Mouse (Mus musculus) CH12.LX (cell line): ENCODE measurements around the gene Lcn12. TPM values are rescaled to one million over a fixed set of nuclear protein-coding genes. Genes with fewer than 3 reads are reported as not detected.

Experiments used
- DNase-seq: peaks from one replicate; pipeline ENCODE4 v3.0.0-alpha.2; 2013; ENCODE audit errors: extremely low read depth
- H3K27ac ChIP-seq: 2 replicates; pipeline ENCODE4 v1.5.1; 2012; ENCODE audit warnings: low read depth, mild to moderate bottlenecking, control low read depth, moderate library complexity; ENCODE audit not compliant: insufficient read depth
- H3K27me3 ChIP-seq: replicated peaks from 2 replicates; pipeline ENCODE3; 2012; ENCODE audit warnings: inconsistent platforms
- H3K36me3 ChIP-seq, 2 experiments: replicated peaks in 1 of 2; 2 replicates each; pipeline versions ENCODE3 to v1.6.1; 2012; ENCODE audit warnings: inconsistent platforms in 1 of 2, low read length in 1 of 2, mild to moderate bottlenecking in 1 of 2, mixed read lengths in 1 of 2, moderate library complexity in 1 of 2; ENCODE audit not compliant: control insufficient read depth in 1 of 2, insufficient read depth in 1 of 2
- H3K4me1 ChIP-seq, 2 experiments: 2 replicates each; pipeline ENCODE4 v1.6.1; 2012; ENCODE audit warnings: inconsistent platforms in 1 of 2, moderate library complexity in 1 of 2; ENCODE audit not compliant: insufficient read depth in 2 of 2, control insufficient read depth in 1 of 2
- H3K4me2 ChIP-seq: 2 replicates; pipeline ENCODE4 v1.6.1; 2012; ENCODE audit warnings: low read depth, mild to moderate bottlenecking, control low read depth; ENCODE audit not compliant: poor library complexity, insufficient read depth, severe bottlenecking
- H3K4me3 ChIP-seq, 3 experiments: fragments of 150-350 bp in 1 of 3; sonication (generic) in 1 of 3; replicated peaks in 1 of 3; 2 replicates each; pipeline versions ENCODE3 to v1.5.1; 2011 to 2012; ENCODE audit warnings: low read depth in 2 of 3, low read length in 2 of 3, mild to moderate bottlenecking in 2 of 3, moderate library complexity in 2 of 3, control low read depth in 1 of 3, improper control_type of control experiment in 1 of 3, inconsistent platforms in 1 of 3, mixed read lengths in 1 of 3; ENCODE audit not compliant: poor library complexity in 1 of 3
- H3K79me2 ChIP-seq: replicated peaks from 2 replicates; pipeline ENCODE4 v1.6.1; 2012; ENCODE audit warnings: mild to moderate bottlenecking, moderate library complexity; ENCODE audit not compliant: control insufficient read depth, poor library complexity, insufficient read depth, severe bottlenecking; ENCODE audit errors: extremely low read depth
- H3K9ac ChIP-seq: 2 replicates; pipeline ENCODE4 v1.6.1; 2012; ENCODE audit warnings: low read depth, mild to moderate bottlenecking, control low read depth, moderate library complexity; ENCODE audit not compliant: insufficient read depth
- H3K9me3 ChIP-seq: replicated peaks from 2 replicates; pipeline ENCODE3; 2012; ENCODE audit warnings: low read length, inconsistent platforms, mixed read lengths
- CHD1 ChIP-seq: IDR thresholded peaks from 2 replicates; pipeline ENCODE4 v1.6.1; 2012; ENCODE audit warnings: low read depth, low read length, improper control_type of control experiment, inconsistent platforms
- CTCF ChIP-seq, 2 experiments: IDR thresholded peaks in 1 of 2; conservative IDR thresholded peaks in 1 of 2; 2 replicates each; pipeline ENCODE4 v1.5.1; 2011 to 2012; ENCODE audit warnings: low read depth in 2 of 2, low read length in 2 of 2, improper control_type of control experiment in 1 of 2, inconsistent platforms in 1 of 2, mild to moderate bottlenecking in 1 of 2, moderate library complexity in 1 of 2
- E2F4 ChIP-seq: IDR thresholded peaks from 2 replicates; pipeline ENCODE4 v1.6.1; 2011; ENCODE audit warnings: low read depth, low read length, improper control_type of control experiment; ENCODE audit not compliant: insufficient replicate concordance
- ELF1 ChIP-seq: IDR thresholded peaks from 2 replicates; pipeline ENCODE4 v1.6.1; 2014; ENCODE audit warnings: low read depth, mild to moderate bottlenecking, inconsistent platforms, low read length, improper control_type of control experiment
- GABPA ChIP-seq: IDR thresholded peaks from 2 replicates; pipeline ENCODE4 v1.6.1; 2012; ENCODE audit warnings: low read depth, low read length, improper control_type of control experiment, inconsistent platforms; ENCODE audit not compliant: insufficient replicate concordance
- JUND ChIP-seq: conservative IDR thresholded peaks from 2 replicates; pipeline ENCODE4 v1.6.1; 2011; ENCODE audit warnings: low read depth, low read length, improper control_type of control experiment
- KAT2A ChIP-seq: IDR thresholded peaks from 2 replicates; pipeline ENCODE4 v1.6.1; 2012; ENCODE audit warnings: low read length, improper control_type of control experiment, inconsistent platforms; ENCODE audit not compliant: insufficient replicate concordance
- MAFK ChIP-seq: IDR thresholded peaks from 2 replicates; pipeline ENCODE4 v1.6.1; 2011; ENCODE audit warnings: low read length, improper control_type of control experiment; ENCODE audit not compliant: insufficient replicate concordance
- MAX ChIP-seq: IDR thresholded peaks from 2 replicates; pipeline ENCODE4 v1.6.1; 2011; ENCODE audit warnings: low read length, improper control_type of control experiment
- NRF1 ChIP-seq: IDR thresholded peaks from 2 replicates; pipeline ENCODE4 v1.6.1; 2014; ENCODE audit warnings: low read depth, mild to moderate bottlenecking, inconsistent platforms, low read length, improper control_type of control experiment, moderate library complexity
- TCF12 ChIP-seq: IDR thresholded peaks from 2 replicates; pipeline ENCODE4 v1.6.1; 2014; ENCODE audit warnings: low read depth, mild to moderate bottlenecking, inconsistent platforms, low read length, improper control_type of control experiment
- USF2 ChIP-seq: conservative IDR thresholded peaks from 2 replicates; pipeline ENCODE4 v1.6.1; 2011; ENCODE audit warnings: low read depth, low read length, improper control_type of control experiment
- dilution Hi-C: fragments of 300-500 bp; cut with MboI; formaldehyde crosslinking; loops from 2 replicates; pipeline ENCODE4 v1.14.3; 2020; ENCODE audit warnings: low sequenced_read_pairs; ENCODE audit not compliant: extremely low pct_unique_long_range_greater_than_20kb, extremely low pct_ligation_motif_present
- in situ Hi-C: fragments of 300-500 bp; cut with MboI; formaldehyde crosslinking; loops from 3 replicates; pipeline ENCODE4 v1.14.3; 2019; ENCODE audit warnings: low sequenced_read_pairs, low pct_ligation_motif_present, low pct_unique_long_range_greater_than_20kb, mixed read lengths
- polyA plus RNA-seq: library from polyadenylated mRNA; unstranded; fragments of >175 nt; gene quantifications from 2 replicates; pipeline ENCODE4 v1.2.1, GENCODE M21; 2012; ENCODE audit warnings: low read depth; ENCODE audit not compliant: insufficient read length
- total RNA-seq, 2 experiments: library from RNA; depleted of rRNA; stranded (reverse); fragments of 300-350 nt in 1 of 2; fragments of >200 nt in 1 of 2; gene quantifications; 2 replicates each; pipeline ENCODE4 v1.2.3; 2012 to 2014

Gene Lcn12
- total and polyA plus RNA-seq, 3 experiments: not detected

DNA sequence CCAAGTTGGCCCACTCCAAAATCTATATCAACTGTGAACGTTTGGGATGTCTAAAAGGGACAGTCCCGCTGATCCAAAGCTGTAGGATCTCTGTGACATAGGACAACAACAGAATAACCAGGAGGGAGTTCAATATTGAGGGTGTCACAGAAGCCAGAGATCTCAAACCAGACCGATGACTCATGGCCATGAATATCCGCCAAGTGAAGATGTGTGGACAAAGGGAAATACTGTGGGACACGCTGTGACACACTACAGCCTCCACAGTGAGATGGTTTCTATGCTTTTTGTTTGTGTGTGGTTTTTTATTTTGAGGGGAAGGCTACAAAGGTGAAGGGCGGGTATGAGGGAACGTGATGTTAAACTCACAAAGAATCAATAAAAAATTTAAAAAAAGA is 5.0 kb downstream of the Lcn12 start:
- no peak overlapping the region for H3K4me2 ChIP-seq
- peaks cover 11% of the 10 kb centered on the region for H3K9me3 ChIP-seq
- H3K4me3 ChIP-seq: no peak overlapping the region
- H3K9ac ChIP-seq: no peak overlapping the region
- no peak for DNase-seq
- no peak for TF ChIP-seq TCF12
- TF ChIP-seq CHD1: no peak
- TF ChIP-seq, all 38 proteins: peak for 0
- Histone ChIP-seq H3K27ac (no peak overlapping the region), H3K36me3 (no peaks in the 10 kb centered on the region), H3K4me1 (peaks cover 4 to 14% of the 10 kb centered on the region in 2 experiments; a peak in 3 of 4 replicates), H3K27me3 (peaks cover 28% of the 10 kb centered on the region), H3K79me2 (no peaks in the 10 kb centered on the region)
- dilution Hi-C loops (no loop called here), in situ Hi-C loops (no loop called here)

DNA sequence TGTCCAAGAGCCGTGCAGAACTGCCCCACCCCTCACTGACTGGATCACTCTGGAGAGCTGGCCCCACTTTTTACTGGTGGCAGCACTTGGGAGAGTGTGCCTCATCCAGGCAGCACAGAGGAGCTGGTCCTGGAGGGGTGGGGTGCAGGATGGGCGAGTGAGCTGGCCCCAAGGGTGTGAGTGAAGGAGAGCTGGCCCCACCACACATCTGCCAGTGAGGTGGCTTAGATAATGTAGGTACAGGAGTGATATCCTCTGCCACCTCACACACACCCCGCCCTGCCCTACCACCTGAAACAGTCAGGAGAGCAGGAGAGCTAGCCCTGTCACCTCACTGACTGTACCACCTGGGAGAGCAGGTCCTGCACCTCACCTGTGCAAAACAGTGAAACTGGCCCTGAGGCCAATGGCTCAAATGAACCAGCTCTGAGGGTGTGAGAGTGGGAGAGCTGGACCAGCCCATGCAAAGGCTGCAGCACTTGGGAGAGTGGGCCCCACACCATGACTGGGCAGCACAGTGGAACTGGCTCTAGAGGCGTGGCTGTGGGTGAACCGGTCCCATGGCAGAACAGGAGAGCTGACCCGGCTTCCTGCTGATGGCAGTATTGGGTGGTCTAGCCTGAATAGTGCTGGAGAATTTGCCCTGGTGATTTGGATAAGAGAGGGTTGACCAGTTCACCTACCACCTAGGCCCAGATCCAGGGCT is 5.6 kb downstream of the Lcn12 start:
- dilution Hi-C loops: no loop called here
- H3K4me2 ChIP-seq: no peak overlapping the region

DNA sequence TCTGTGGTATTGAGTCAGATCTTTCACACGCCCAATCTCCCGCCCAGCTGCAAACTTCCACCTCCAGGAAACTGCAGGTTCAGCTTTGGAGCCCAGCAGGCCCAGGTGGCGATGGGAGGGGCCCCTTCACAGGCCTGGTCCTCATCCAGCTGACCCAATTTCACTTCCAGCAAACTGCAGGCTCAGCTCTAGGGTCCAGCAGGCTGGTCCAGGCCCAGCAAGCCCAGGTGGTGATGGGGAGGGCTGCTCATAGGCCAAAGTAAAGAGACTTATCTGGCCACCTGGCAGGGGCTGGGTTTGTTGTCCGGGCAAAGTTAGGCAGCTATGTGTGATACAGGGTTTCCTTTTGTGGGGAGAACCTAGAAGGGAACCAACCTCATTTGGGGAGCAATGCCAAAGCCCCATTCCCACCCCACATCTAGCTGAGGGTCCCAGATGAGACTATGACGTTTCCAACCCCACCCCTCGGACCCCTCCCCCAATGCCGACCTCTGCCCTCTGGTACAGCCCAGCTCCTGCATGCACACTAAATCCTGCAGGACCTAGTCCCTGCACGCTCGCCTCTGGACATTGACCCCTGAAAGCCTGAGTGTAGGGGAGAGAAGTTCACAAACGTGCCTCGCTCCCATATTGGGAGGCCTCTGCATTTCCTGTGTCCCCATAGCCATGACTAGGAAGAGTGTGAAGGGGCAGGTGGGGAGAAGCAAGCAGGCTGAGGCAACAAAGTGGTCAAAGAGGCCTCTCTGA is 8.6 kb downstream of the Lcn12 start:
- no peak overlapping the region for H3K27ac ChIP-seq
- no peaks in the 10 kb centered on the region for H3K4me1 ChIP-seq
- H3K36me3 ChIP-seq: no peaks in the 10 kb centered on the region
- peaks cover 32% of the 10 kb centered on the region for H3K27me3 ChIP-seq
- H3K79me2 ChIP-seq: no peaks in the 10 kb centered on the region
- no peak for DNase-seq
- no peak overlapping the region for H3K4me2 ChIP-seq
- TF ChIP-seq USF2: no peak
- no peak for TF ChIP-seq CHD1
- TF ChIP-seq NRF1: no peak
- no peak overlapping the region for H3K9ac ChIP-seq
- in situ Hi-C loops: no loop called here
- dilution Hi-C loops: no loop called here
- peaks cover 14% of the 10 kb centered on the region for H3K9me3 ChIP-seq
- H3K4me3 ChIP-seq: no peak overlapping the region

More for the DNA sequence above, 5.6 kb downstream of the Lcn12 start:
- Histone ChIP-seq H3K79me2 (no peaks in the 10 kb centered on the region), H3K27me3 (peaks cover 32% of the 10 kb centered on the region), H3K9ac (no peak overlapping the region), H3K4me1 (peaks cover 4 to 14% of the 10 kb centered on the region in 2 experiments; a peak in 3 of 4 replicates), H3K36me3 (no peaks in the 10 kb centered on the region), H3K9me3 (peaks cover 11% of the 10 kb centered on the region), H3K4me3 (no peak overlapping the region), H3K27ac (no peak overlapping the region)
- in situ Hi-C loops: no loop called here
- TF ChIP-seq ELF1 (no peak), MAX (no peak), CTCF (conservative IDR thresholded peaks at IDR 0.05 in 1 of 2, IDR thresholded peaks at IDR 0.05 in 1 of 2; ENCODE audit: low read depth in 2 of 2, low read length in 2 of 2) (no peak), KAT2A (no peak), MAFK (no peak), E2F4 (no peak), GABPA (no peak), JUND (no peak)
- no peak for DNase-seq
